Mouse (Mus musculus): Measurements from ENCODE around the gene Fam135a. TPM values are rescaled to one million over a fixed set of nuclear protein-coding genes. Genes with fewer than 3 reads are reported as not detected.

The Fam135a gene
- polyA plus RNA-seq, 1 experiment from 2014 or later: 31.0 TPM

- no peak for ATAC-seq (replicated peaks)
- H3K9ac ChIP-seq (replicated peaks): no peak overlapping the region
- 75% methylated on average over 14 of the region's 14 CpGs for whole genome bisulfite sequencing
- no peaks in the 10 kb centered on the region for H3K4me1 ChIP-seq
- no peak overlapping the region for H3K4me2 ChIP-seq (replicated peaks)
- peaks cover 11% of the 10 kb centered on the region; the same call in 1 of the 2 replicates for H3K36me3 ChIP-seq
- no peak overlapping the region for H3K27ac ChIP-seq (replicated peaks)
- no peaks in the 10 kb centered on the region for H3K27me3 ChIP-seq
- H3K9me3 ChIP-seq: no peaks in the 10 kb centered on the region
- no peak overlapping the region for H3K4me3 ChIP-seq
Measured at GRCm38 (mm10) chr1:24055706-24056105, 44.4 kb downstream of the Fam135a start.

- no peak overlapping the region for H3K4me3 ChIP-seq
- no peak overlapping the region for H3K27ac ChIP-seq (replicated peaks)
- H3K27me3 ChIP-seq: no peaks in the 10 kb centered on the region
- H3K9me3 ChIP-seq: no peaks in the 10 kb centered on the region
- WGBS: 71% methylated on average over 6 of the region's 6 CpGs
- no peak overlapping the region for H3K9ac ChIP-seq (replicated peaks)
- no peak for ATAC-seq (replicated peaks)
- 0 out of 2 replicates have a peak, but pooled peaks cover 4% of the 10 kb centered on the region for H3K36me3 ChIP-seq
- no peaks in the 10 kb centered on the region; the same call in 1 of the 2 replicates for H3K4me1 ChIP-seq
- H3K4me2 ChIP-seq (replicated peaks): no peak overlapping the region
Measured at GRCm38 (mm10) chr1:24046730-24047510, 53.2 kb downstream of the Fam135a start.

GRCm38 (mm10) chr1:24045627-24046026 lies 54.5 kb downstream of the Fam135a start:
- 66% methylated on average over 5 of the region's 5 CpGs for WGBS
- Histone ChIP-seq H3K36me3 (no peaks in the 10 kb centered on the region), H3K27me3 (no peaks in the 10 kb centered on the region), H3K4me1 (no peaks in the 10 kb centered on the region; the same call in 1 of the 2 replicates), H3K27ac (replicated peaks) (no peak overlapping the region), H3K9ac (replicated peaks) (no peak overlapping the region), H3K9me3 (no peaks in the 10 kb centered on the region), H3K4me3 (no peak overlapping the region), H3K4me2 (replicated peaks) (no peak overlapping the region)
- no peak for ATAC-seq (replicated peaks)

- H3K4me2 ChIP-seq (replicated peaks): no peak overlapping the region
- H3K4me1 ChIP-seq: no peaks in the 10 kb centered on the region; the same call in 1 of the 2 replicates
- H3K36me3 ChIP-seq: no peaks in the 10 kb centered on the region
- no peak overlapping the region for H3K4me3 ChIP-seq
- H3K9me3 ChIP-seq: no peaks in the 10 kb centered on the region
- no peaks in the 10 kb centered on the region for H3K27me3 ChIP-seq
- ATAC-seq (replicated peaks): no peak
- 30% methylated on average over 5 of the region's 5 CpGs for WGBS
- H3K27ac ChIP-seq (replicated peaks): no peak overlapping the region
- no peak overlapping the region for H3K9ac ChIP-seq (replicated peaks)
Measured at GRCm38 (mm10) chr1:24043007-24043406, 57.1 kb downstream of the Fam135a start.

GRCm38 (mm10) chr1:24033759-24034423 lies 66.2 kb downstream of the Fam135a start:
- peaks cover 11% of the 10 kb centered on the region for H3K36me3 ChIP-seq
- ATAC-seq (replicated peaks): peak; percentile 61; the same call in 1 of the 2 replicates
- H3K4me2 ChIP-seq (replicated peaks): no peak overlapping the region
- WGBS: 82% methylated on average over 2 of the region's 2 CpGs
- H3K4me1 ChIP-seq: no peaks in the 10 kb centered on the region
- H3K27ac ChIP-seq (replicated peaks): no peak overlapping the region
- no peak overlapping the region for H3K4me3 ChIP-seq
- H3K9me3 ChIP-seq: no peaks in the 10 kb centered on the region
- H3K27me3 ChIP-seq: no peaks in the 10 kb centered on the region
- H3K9ac ChIP-seq (replicated peaks): no peak overlapping the region

- no peak for ATAC-seq (replicated peaks)
- Histone ChIP-seq H3K9me3 (no peaks in the 10 kb centered on the region), H3K9ac (replicated peaks) (no peak overlapping the region), H3K4me1 (no peaks in the 10 kb centered on the region), H3K27ac (replicated peaks) (no peak overlapping the region), H3K4me3 (no peak overlapping the region), H3K36me3 (peaks cover 12% of the 10 kb centered on the region), H3K4me2 (replicated peaks) (no peak overlapping the region), H3K27me3 (no peaks in the 10 kb centered on the region)
- 74% methylated on average over 6 of the region's 6 CpGs for WGBS
Measured at GRCm38 (mm10) chr1:24010821-24011220, 89.3 kb downstream of the Fam135a start.

GRCm38 (mm10) chr1:24010016-24010415 lies 90.1 kb downstream of the Fam135a start:
- Histone ChIP-seq H3K4me3 (no peak overlapping the region), H3K27me3 (no peaks in the 10 kb centered on the region), H3K36me3 (peaks cover 12% of the 10 kb centered on the region), H3K4me2 (replicated peaks) (no peak overlapping the region), H3K27ac (replicated peaks) (no peak overlapping the region), H3K9ac (replicated peaks) (no peak overlapping the region), H3K4me1 (no peaks in the 10 kb centered on the region), H3K9me3 (no peaks in the 10 kb centered on the region)
- no peak for ATAC-seq (replicated peaks)
- WGBS: 95% methylated on average over 6 of the region's 6 CpGs

GRCm38 (mm10) chr1:24007621-24008020 lies 92.5 kb downstream of the Fam135a start:
- H3K4me3 ChIP-seq: no peak overlapping the region
- no peak overlapping the region for H3K9ac ChIP-seq (replicated peaks)
- WGBS: 90% methylated on average over 8 of the region's 8 CpGs
- no peaks in the 10 kb centered on the region for H3K9me3 ChIP-seq
- no peaks in the 10 kb centered on the region for H3K27me3 ChIP-seq
- H3K27ac ChIP-seq (replicated peaks): no peak overlapping the region
- H3K36me3 ChIP-seq: no peaks in the 10 kb centered on the region; the same call in 1 of the 2 replicates
- H3K4me2 ChIP-seq (replicated peaks): no peak overlapping the region
- H3K4me1 ChIP-seq: peaks cover 10% of the 10 kb centered on the region
- ATAC-seq (replicated peaks): no peak

GRCm38 (mm10) chr1:24005070-24005804 lies 94.9 kb downstream of the Fam135a start, which contains the start of gene Sdhaf4:
Sdhaf4 (minus strand) TSS chr1:24005656.
- peak; percentile 96 for ATAC-seq (replicated peaks)
- peak within 1 kb of the TSS; percentile 62 for H3K4me3 ChIP-seq
- peak within 1 kb of the TSS; percentile 54 for H3K4me2 ChIP-seq (replicated peaks)
- peak within 1 kb of the TSS; percentile 89 for H3K27ac ChIP-seq (replicated peaks)
- peak within 1 kb of the TSS; percentile 86 for H3K9ac ChIP-seq (replicated peaks)
- no peaks in the 10 kb centered on the region for H3K9me3 ChIP-seq
- H3K4me1 ChIP-seq: peaks cover 10% of the 10 kb centered on the region
- H3K27me3 ChIP-seq: no peaks in the 10 kb centered on the region
- 2% methylated on average over 46 of the region's 47 CpGs for WGBS
- H3K36me3 ChIP-seq: peaks cover 10% of the 10 kb centered on the region

- Histone ChIP-seq H3K9ac (replicated peaks) (no peak overlapping the region), H3K27ac (replicated peaks) (no peak overlapping the region), H3K4me1 (peaks cover 3% of the 10 kb centered on the region), H3K27me3 (no peaks in the 10 kb centered on the region), H3K9me3 (no peaks in the 10 kb centered on the region), H3K4me3 (no peak overlapping the region), H3K4me2 (replicated peaks) (no peak overlapping the region), H3K36me3 (peaks cover 24% of the 10 kb centered on the region)
- 94% methylated on average over 5 of the region's 5 CpGs for WGBS
- ATAC-seq (replicated peaks): no peak
Measured at GRCm38 (mm10) chr1:23999318-23999717, 100.8 kb downstream of the Fam135a start.

- Histone ChIP-seq H3K9ac (replicated peaks) (no peak overlapping the region), H3K27me3 (no peaks in the 10 kb centered on the region), H3K4me1 (no peaks in the 10 kb centered on the region), H3K4me3 (no peak overlapping the region), H3K9me3 (no peaks in the 10 kb centered on the region), H3K4me2 (replicated peaks) (no peak overlapping the region), H3K36me3 (peaks cover 24% of the 10 kb centered on the region), H3K27ac (replicated peaks) (no peak overlapping the region)
- ATAC-seq (replicated peaks): no peak
- 97% methylated on average over 7 of the region's 7 CpGs for WGBS
Measured at GRCm38 (mm10) chr1:23998866-23999265, 101.3 kb downstream of the Fam135a start.

Data from forebrain, embryonic 15.5 days (tissue).